Mouse (Mus musculus): ENCODE results near the gene Rela.
A peak's percentile ranks its signal among the peaks of the same experiment; 100 is the strongest.

Rela gene

GRCm38 (mm10) chr19:5636571-5637041, 677 bp upstream of the Rela start:
- DNase-seq (ENCODE audit: low spot score), result no peak

- no peak for DNase-seq (ENCODE audit: low spot score)
Measured at GRCm38 (mm10) chr19:5638416-5639005, 1.2 kb downstream of the Rela start.

- DNase-seq (ENCODE audit: low spot score), result no peak
Measured at GRCm38 (mm10) chr19:5640339-5640738, 3.1 kb downstream of the Rela start.

- no peak for DNase-seq (ENCODE audit: low spot score)
Measured at GRCm38 (mm10) chr19:5641021-5641420, 3.7 kb downstream of the Rela start.

GRCm38 (mm10) chr19:5641641-5642040, 4.4 kb downstream of the Rela start:
- DNase-seq (ENCODE audit: low spot score), result no peak

- no peak for DNase-seq (ENCODE audit: low spot score)
Measured at GRCm38 (mm10) chr19:5645280-5645679, 8.0 kb downstream of the Rela start.

- no peak for DNase-seq (ENCODE audit: low spot score)
Measured at GRCm38 (mm10) chr19:5646731-5647330, 9.5 kb downstream of the Rela start.

- DNase-seq (ENCODE audit: low spot score), result no peak
Measured at GRCm38 (mm10) chr19:5647791-5648190, 10.5 kb downstream of the Rela start.

- DNase-seq (ENCODE audit: low spot score), result peak; percentile 71
Measured at GRCm38 (mm10) chr19:5648401-5649297, 11.4 kb downstream of the Rela start.

GRCm38 (mm10) chr19:5649298-5649741, 12.0 kb downstream of the Rela start:
- DNase-seq (ENCODE audit: low spot score), result no peak

- DNase-seq (ENCODE audit: low spot score), result no peak
Measured at GRCm38 (mm10) chr19:5651502-5652274, 14.4 kb downstream of the Rela start.

GRCm38 (mm10) chr19:5652570-5652969, 15.3 kb downstream of the Rela start:
- no peak for DNase-seq (ENCODE audit: low spot score)

GRCm38 (mm10) chr19:5653969-5654719, 16.9 kb downstream of the Rela start:
- no peak for DNase-seq (ENCODE audit: low spot score)

- no peak for DNase-seq (ENCODE audit: low spot score)
Measured at GRCm38 (mm10) chr19:5654720-5655298, 17.5 kb downstream of the Rela start.

GRCm38 (mm10) chr19:5660942-5661751, 23.9 kb downstream of the Rela start:
- DNase-seq (ENCODE audit: low spot score), result no peak

GRCm38 (mm10) chr19:5662310-5662709, 25.0 kb downstream of the Rela start:
- no peak for DNase-seq (ENCODE audit: low spot score)

GRCm38 (mm10) chr19:5662981-5663913, 26.0 kb downstream of the Rela start, which contains the start of gene Sipa1:
Gene Sipa1, minus strand, starts transcription at chr19:5663707.
- peak; percentile 93 for DNase-seq (ENCODE audit: low spot score)

GRCm38 (mm10) chr19:5664669-5665257, 27.5 kb downstream of the Rela start:
- DNase-seq (ENCODE audit: low spot score), result no peak

Measured in urinary bladder, postnatal 25 days (tissue).